Mouse (Mus musculus) heart, embryonic 16.5 days (tissue): ENCODE data around the gene Eefsec. TPM values are rescaled to one million over a fixed set of nuclear protein-coding genes. Genes with fewer than 3 reads are reported as not detected.

ENCODE experiments used
- ATAC-seq: fragments of 200-750 bp; cut with Nextera tagmentation; replicated peaks from 2 replicates; pipeline ENCODE4 v1.8.0; 2017; ENCODE audit warnings: moderate number of reproducible peaks; ENCODE audit not compliant: insufficient read depth, low FRiP score; ENCODE audit errors: extremely low read depth
- H3K27ac ChIP-seq: fragments of 300-500 bp; sonication (generic); 2 replicates; pipeline ENCODE4 v1.5.1; 2014; ENCODE audit warnings: mild to moderate bottlenecking, low read length, control low read depth, moderate library complexity
- H3K27me3 ChIP-seq: fragments of 300-500 bp; sonication (generic); 2 replicates; pipeline ENCODE4 v1.6.1; 2014; ENCODE audit warnings: low read length, mixed read lengths; ENCODE audit not compliant: control insufficient read depth, insufficient read depth
- H3K36me3 ChIP-seq: fragments of 300-500 bp; sonication (generic); 2 replicates; pipeline ENCODE4 v1.6.1; 2014; ENCODE audit not compliant: control insufficient read depth, insufficient read depth
- H3K4me1 ChIP-seq: fragments of 300-500 bp; sonication (generic); 2 replicates; pipeline ENCODE4 v1.6.1; 2014; ENCODE audit warnings: low read length, mixed read lengths; ENCODE audit not compliant: control insufficient read depth, insufficient read depth
- H3K4me2 ChIP-seq: fragments of 300-500 bp; sonication (generic); 2 replicates; pipeline ENCODE4 v1.6.1; 2014; ENCODE audit warnings: low read depth, mild to moderate bottlenecking, control low read depth, low read length
- H3K4me3 ChIP-seq: fragments of 300-500 bp; sonication (generic); 2 replicates; pipeline ENCODE4 v1.5.1; 2014; ENCODE audit warnings: mild to moderate bottlenecking, control low read depth, low read length
- H3K9ac ChIP-seq: fragments of 300-500 bp; sonication (generic); 2 replicates; pipeline ENCODE4 v1.6.1; 2014; ENCODE audit warnings: low read length, control low read depth
- H3K9me3 ChIP-seq: fragments of 300-500 bp; sonication (generic); replicated peaks from 2 replicates; pipeline ENCODE4 v1.6.1; 2016; ENCODE audit warnings: low read length; ENCODE audit not compliant: control insufficient read depth
- WGBS: fragments of 180-500 bp; shearing (Covaris S2); extraction: QIAGEN DNeasy Blood & Tissue Kit; methylation state at CpG from one replicate; pipeline ENCODE4 v1.1.7; 2014; 5-methylcytosine and 5-hydroxymethylcytosine counted together
- polyA plus RNA-seq: library from polyadenylated mRNA; unstranded; fragments of >200 nt; fragmentation: Nextera tagmentation; extraction: Ambion mirVana; gene quantifications from 2 replicates; pipeline ENCODE4 v1.2.1, GENCODE M21; 2015

Gene Eefsec
- polyA plus RNA-seq, 1 experiment from 2014 or later = 19.8 TPM

DNA sequence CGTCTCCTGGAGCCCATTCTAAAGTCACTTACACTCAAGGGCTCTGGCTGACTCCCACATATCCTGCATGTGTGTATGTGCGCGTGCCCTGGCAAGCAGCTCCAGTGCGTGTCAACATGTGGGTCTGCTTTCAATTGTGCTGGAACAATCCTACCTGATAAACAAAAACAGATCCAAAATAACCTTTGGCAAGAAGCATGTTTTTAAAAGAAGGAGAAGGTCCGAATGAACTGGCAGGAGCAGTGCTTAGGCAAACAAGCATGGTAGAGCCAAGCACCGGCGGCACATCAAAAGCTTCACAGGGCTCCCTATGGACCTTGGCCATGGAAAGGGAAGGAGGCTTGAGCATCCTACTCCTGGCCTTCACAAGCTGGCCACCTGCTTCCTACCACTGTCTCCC is 105.6 kb downstream of the Eefsec start:
- H3K27ac ChIP-seq = no peak overlapping the region
- WGBS = 74% methylated on average over 7 of the region's 7 CpGs
- ATAC-seq = no peak
- no peaks in the 10 kb centered on the region for H3K27me3 ChIP-seq
- H3K4me2 ChIP-seq = no peak overlapping the region
- H3K4me1 ChIP-seq = peaks cover 34% of the 10 kb centered on the region
- H3K4me3 ChIP-seq = no peak overlapping the region
- no peaks in the 10 kb centered on the region for H3K9me3 ChIP-seq
- H3K36me3 ChIP-seq = no peaks in the 10 kb centered on the region
- no peak overlapping the region for H3K9ac ChIP-seq

- H3K4me1 ChIP-seq = no peaks in the 10 kb centered on the region
- H3K36me3 ChIP-seq = 0 out of 2 replicates have a peak, but pooled peaks cover 3% of the 10 kb centered on the region
- ATAC-seq = no peak
- no peak overlapping the region for H3K27ac ChIP-seq
- no peak overlapping the region for H3K4me3 ChIP-seq
- H3K9me3 ChIP-seq = peaks cover 5% of the 10 kb centered on the region
- no peak overlapping the region for H3K9ac ChIP-seq
- H3K4me2 ChIP-seq = no peak overlapping the region
- H3K27me3 ChIP-seq = no peaks in the 10 kb centered on the region
Observed at GRCm38 (mm10) chr6:88329336-88329735, 117.0 kb downstream of the Eefsec start.

- Histone ChIP-seq H3K27ac (no peak overlapping the region), H3K4me3 (no peak overlapping the region), H3K27me3 (no peaks in the 10 kb centered on the region), H3K9ac (no peak overlapping the region), H3K36me3 (no peaks in the 10 kb centered on the region), H3K4me2 (no peak overlapping the region), H3K4me1 (0 out of 2 replicates have a peak, but pooled peaks cover 2% of the 10 kb centered on the region), H3K9me3 (no peaks in the 10 kb centered on the region)
- peak; percentile 52; the same call in 1 of the 2 replicates for ATAC-seq
- WGBS = 38% methylated on average over 7 of the region's 7 CpGs
Observed at GRCm38 (mm10) chr6:88321879-88322278, 124.5 kb downstream of the Eefsec start.

GRCm38 (mm10) chr6:88321253-88321652 is 125.1 kb downstream of the Eefsec start:
- 78% methylated on average over 5 of the region's 5 CpGs for WGBS
- H3K4me2 ChIP-seq = no peak overlapping the region

GRCm38 (mm10) chr6:88319735-88320134 is 126.6 kb downstream of the Eefsec start:
- 0 out of 2 replicates have a peak, but pooled peaks cover 2% of the 10 kb centered on the region for H3K4me1 ChIP-seq
- no peak overlapping the region for H3K9ac ChIP-seq
- H3K27me3 ChIP-seq = no peaks in the 10 kb centered on the region
- no peak overlapping the region for H3K4me3 ChIP-seq
- no peak for ATAC-seq
- 44% methylated on average over 1 of the region's 1 CpGs for WGBS
- H3K36me3 ChIP-seq = no peaks in the 10 kb centered on the region
- H3K27ac ChIP-seq = no peak overlapping the region
- H3K4me2 ChIP-seq = no peak overlapping the region
- H3K9me3 ChIP-seq = no peaks in the 10 kb centered on the region

More at GRCm38 (mm10) chr6:88321253-88321652, 125.1 kb downstream of the Eefsec start:
- Histone ChIP-seq H3K9me3 (no peaks in the 10 kb centered on the region), H3K9ac (no peak overlapping the region), H3K27ac (no peak overlapping the region), H3K4me1 (0 out of 2 replicates have a peak, but pooled peaks cover 2% of the 10 kb centered on the region), H3K27me3 (no peaks in the 10 kb centered on the region), H3K4me3 (no peak overlapping the region), H3K36me3 (no peaks in the 10 kb centered on the region)
- no peak for ATAC-seq

GRCm38 (mm10) chr6:88315295-88315694 is 131.0 kb downstream of the Eefsec start:
- no peaks in the 10 kb centered on the region for H3K9me3 ChIP-seq
- 0 out of 2 replicates have a peak, but pooled peaks cover 2% of the 10 kb centered on the region for H3K4me1 ChIP-seq
- no peak overlapping the region for H3K4me2 ChIP-seq
- 60% methylated on average over 2 of the region's 2 CpGs for WGBS
- H3K4me3 ChIP-seq = no peak overlapping the region
- no peak overlapping the region for H3K9ac ChIP-seq
- no peaks in the 10 kb centered on the region for H3K36me3 ChIP-seq
- no peaks in the 10 kb centered on the region for H3K27me3 ChIP-seq
- H3K27ac ChIP-seq = no peak overlapping the region
- ATAC-seq = no peak

DNA sequence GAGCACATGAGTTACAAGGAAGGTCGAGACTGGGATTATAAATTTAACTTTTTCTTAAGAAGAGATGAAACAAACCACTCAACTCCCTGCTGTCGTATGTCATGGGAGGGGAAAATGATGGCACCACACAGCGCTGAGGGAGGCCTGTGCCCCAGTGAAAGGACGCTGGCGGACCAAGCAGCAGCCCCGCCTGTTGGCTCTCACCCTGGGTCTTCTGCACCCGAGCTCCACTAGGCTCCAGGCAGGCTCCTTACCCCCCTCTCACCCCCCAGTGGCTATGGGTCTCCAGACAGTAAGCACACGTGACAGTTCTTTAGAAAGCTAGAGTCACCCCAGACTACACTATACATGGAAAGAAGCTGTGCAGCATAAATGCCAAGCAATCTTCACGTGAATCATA is 132.4 kb downstream of the Eefsec start:
- Histone ChIP-seq H3K27me3 (no peaks in the 10 kb centered on the region), H3K27ac (no peak overlapping the region), H3K4me3 (no peak overlapping the region), H3K9ac (no peak overlapping the region), H3K9me3 (no peaks in the 10 kb centered on the region), H3K4me1 (0 out of 2 replicates have a peak, but pooled peaks cover 2% of the 10 kb centered on the region), H3K36me3 (no peaks in the 10 kb centered on the region), H3K4me2 (no peak overlapping the region)
- WGBS = 76% methylated on average over 9 of the region's 9 CpGs
- no peak for ATAC-seq

GRCm38 (mm10) chr6:88311593-88311992 is 134.7 kb downstream of the Eefsec start:
- Histone ChIP-seq H3K9ac (no peak overlapping the region), H3K36me3 (no peaks in the 10 kb centered on the region), H3K4me1 (no peaks in the 10 kb centered on the region), H3K27ac (no peak overlapping the region), H3K4me2 (no peak overlapping the region), H3K27me3 (no peaks in the 10 kb centered on the region), H3K9me3 (no peaks in the 10 kb centered on the region), H3K4me3 (no peak overlapping the region)
- no peak for ATAC-seq
- 89% methylated on average over 10 of the region's 10 CpGs for WGBS

- Histone ChIP-seq H3K27ac (no peak overlapping the region), H3K27me3 (no peaks in the 10 kb centered on the region), H3K36me3 (no peaks in the 10 kb centered on the region), H3K4me3 (no peak overlapping the region), H3K9me3 (no peaks in the 10 kb centered on the region), H3K9ac (no peak overlapping the region), H3K4me2 (no peak overlapping the region), H3K4me1 (peaks cover 9% of the 10 kb centered on the region)
- WGBS = 72% methylated on average over 4 of the region's 4 CpGs
- no peak for ATAC-seq
Observed at GRCm38 (mm10) chr6:88306100-88306746, 140.1 kb downstream of the Eefsec start.
